Mouse (Mus musculus) liver, embryonic 14.5 days (tissue): ENCODE data around the gene Mpst.

Experiments used
- CTCF ChIP-seq: IDR thresholded peaks from 2 replicates; pipeline ENCODE4 v1.5.1; 2016; ENCODE audit warnings: antibody characterized with exemption, low read depth, control low read depth
- EP300 ChIP-seq: IDR thresholded peaks from 2 replicates; pipeline ENCODE4 v1.6.1; 2016; ENCODE audit warnings: antibody characterized with exemption, low read depth

GRCm38 (mm10) chr15:78377859-78378258 is 28.4 kb upstream of the Mpst start:
- no peak for TF ChIP-seq CTCF
- no peak for TF ChIP-seq EP300
